Mouse (Mus musculus) hematopoietic stem cell, adult 5-6 weeks (primary cell): ENCODE measurements at regions not wholly inside any gene's neighbourhood (a gene's known extent, or its start where the extent isn't known, plus 50 kb on each side); places are given as distances from the start of the nearest gene placed in this dataset.

Experiments used
- ATAC-seq, 2 experiments: fragments of 125-278 bp in 1 of 2; replicated peaks in 1 of 2; 2 replicates each; pipeline ENCODE4 v1.8.0; 2016 to 2017; ENCODE audit warnings: inconsistent platforms in 2 of 2, mild to moderate bottlenecking in 2 of 2, moderate number of reproducible peaks in 2 of 2, low read depth in 1 of 2, moderate TSS enrichment in 1 of 2; ENCODE audit not compliant: low FRiP score in 2 of 2, poor library complexity in 2 of 2, severe bottlenecking in 2 of 2, insufficient read depth in 1 of 2, low TSS enrichment in 1 of 2

DNA sequence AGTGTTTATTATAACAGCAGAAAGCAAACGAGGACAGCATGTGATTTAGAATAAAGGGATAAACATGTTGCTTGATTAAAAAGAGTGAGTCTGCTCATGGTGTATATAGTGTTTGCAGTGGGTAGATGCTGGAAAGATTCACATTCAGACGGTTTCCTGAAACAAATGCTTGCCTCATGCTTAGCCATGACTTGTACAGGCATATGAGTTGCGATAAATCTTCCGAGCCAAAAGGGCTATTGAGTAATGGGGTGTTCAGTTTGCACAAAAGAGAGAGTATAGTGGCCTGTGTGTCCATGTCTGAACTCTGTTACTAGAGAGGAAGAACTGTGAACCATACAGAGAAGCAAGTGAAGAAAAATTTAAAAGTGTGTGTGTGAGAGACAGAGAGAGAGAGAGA lies 169.3 kb downstream of the Pten start:
- ATAC-seq: peak; percentile 46 to 48; a peak in 2 of 4 replicates

DNA sequence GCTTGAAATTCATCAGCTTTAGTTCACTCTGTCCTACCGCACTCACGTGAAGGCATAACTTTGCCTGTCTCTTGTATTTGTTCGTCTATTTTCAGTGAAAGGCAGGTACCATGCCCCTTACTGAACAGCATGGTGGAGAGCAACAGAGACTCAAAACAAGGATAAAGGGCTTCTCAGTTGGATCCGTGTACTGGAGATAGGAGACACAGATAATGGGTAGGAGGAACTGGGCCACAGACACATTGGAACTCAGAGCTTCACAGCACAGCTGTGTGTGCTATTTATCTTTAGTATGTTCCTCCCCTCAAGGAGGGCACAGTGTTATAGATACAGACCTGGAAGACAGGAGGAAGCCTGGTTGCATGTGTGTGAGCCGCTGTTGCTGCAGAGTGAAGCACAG lies 176.4 kb downstream of the Pten start:
- ATAC-seq: no peak

DNA sequence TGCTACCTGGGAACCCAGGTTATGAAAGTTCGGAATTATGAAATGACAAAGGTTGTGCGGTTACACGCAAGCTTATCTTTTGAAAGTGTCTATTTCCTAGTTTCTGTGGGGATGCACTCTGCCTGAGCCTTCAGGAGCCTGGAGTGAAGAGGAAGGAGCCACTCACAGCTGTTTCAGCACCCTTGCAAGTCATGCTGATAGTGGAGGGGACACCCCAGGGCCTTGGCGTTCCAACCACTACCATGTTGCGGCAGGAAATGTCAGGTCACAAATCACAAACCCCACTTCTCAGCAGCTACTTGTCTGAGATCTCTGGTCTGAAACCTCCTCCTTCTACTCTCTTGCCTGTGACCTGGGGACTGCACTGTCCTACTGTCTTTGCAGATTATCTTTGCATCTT lies 178.3 kb downstream of the Pten start:
- peak; percentile 93 to 98 for ATAC-seq

DNA sequence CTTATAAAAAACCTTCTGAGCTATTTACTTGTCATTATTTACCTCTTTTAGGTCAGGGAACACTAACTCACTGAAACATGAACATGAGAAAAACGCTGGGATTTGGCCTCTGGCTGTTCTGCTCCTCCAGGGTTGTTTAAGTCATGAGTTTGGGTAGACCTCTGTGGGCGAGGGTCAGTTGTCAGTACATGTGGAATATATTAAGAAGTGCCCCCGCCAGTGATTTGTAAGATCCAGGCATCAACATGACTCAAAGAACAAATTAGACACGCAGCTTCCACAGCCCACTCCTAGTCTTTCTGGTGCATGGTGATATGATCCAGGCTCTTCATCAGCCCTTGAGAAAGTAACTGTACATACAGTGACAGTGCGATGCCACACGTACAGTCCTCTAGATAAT lies 180.3 kb downstream of the Pten start:
- no peak for ATAC-seq

DNA sequence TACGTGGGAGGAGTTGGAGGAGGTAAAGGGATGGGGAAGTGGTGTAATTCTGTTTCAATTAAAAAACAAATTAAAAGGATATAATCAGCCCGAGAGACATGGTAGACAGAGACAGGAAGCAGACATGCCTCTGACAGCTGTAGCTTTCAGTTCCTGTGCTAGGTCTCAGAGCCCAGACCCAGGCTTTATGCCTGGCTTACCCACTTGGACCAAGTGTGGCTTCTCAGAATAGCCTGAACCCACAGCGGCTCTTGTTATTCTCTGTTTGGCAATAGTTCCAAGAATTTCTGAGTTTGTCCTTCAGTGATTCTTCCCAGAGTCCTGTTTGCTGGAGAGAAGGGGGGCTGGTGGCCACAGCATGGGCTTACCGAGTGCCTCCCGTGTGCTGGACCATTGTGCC lies 182.4 kb downstream of the Pten start:
- ATAC-seq: 0 out of 4 replicates have a peak, but pooled peaks of 1 of the 2 experiments have one; percentile 37

DNA sequence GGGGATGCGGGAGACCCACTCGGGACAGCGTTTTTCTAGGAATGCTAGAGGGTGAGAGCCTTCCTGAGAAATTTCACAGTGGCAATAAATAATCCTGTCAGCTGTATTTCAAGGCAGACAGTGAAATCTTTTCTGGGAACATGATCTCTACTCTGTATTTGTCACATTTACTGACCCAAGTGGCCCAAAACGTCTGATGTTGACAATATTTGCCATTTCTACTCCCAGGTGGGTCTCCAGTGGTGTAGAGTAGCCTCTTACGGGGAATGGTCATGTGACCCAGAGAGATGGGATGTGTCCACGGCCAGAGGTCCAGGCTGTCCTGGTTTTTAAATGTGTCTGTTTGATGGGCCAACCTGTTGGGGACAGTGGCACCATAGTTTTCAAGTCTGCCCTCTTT lies 183.5 kb downstream of the Pten start:
- ATAC-seq: no peak

DNA sequence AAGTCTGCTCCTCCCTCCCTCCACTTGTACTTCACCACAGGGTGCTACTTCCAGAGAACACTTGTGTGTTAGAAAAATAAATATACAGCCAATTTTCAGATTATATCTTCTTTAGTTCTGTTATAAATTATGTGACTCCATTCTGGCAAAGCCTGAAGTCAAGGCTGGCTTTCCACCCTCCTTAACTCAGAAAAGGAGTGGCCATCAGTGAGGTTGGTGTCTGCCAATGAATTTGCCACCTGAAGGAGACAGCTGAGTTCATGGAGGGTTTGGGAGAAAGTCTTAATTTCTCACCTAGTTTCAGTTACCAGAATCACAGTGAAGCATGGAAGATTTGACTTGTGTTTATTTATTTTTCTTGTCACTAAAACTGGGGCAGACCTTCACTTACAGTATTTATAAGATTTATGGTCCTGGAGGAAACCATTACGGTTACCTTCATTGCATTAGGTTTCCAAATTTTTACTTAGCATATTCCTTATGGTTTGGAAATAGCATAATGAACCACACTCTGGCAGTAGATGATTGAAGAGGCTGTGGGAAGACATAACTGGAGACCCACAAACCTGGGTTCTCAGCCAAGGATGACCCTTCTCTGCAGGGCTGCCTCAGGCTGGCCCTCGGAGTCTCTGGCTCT lies 186.4 kb downstream of the Pten start:
- ATAC-seq: no peak

DNA sequence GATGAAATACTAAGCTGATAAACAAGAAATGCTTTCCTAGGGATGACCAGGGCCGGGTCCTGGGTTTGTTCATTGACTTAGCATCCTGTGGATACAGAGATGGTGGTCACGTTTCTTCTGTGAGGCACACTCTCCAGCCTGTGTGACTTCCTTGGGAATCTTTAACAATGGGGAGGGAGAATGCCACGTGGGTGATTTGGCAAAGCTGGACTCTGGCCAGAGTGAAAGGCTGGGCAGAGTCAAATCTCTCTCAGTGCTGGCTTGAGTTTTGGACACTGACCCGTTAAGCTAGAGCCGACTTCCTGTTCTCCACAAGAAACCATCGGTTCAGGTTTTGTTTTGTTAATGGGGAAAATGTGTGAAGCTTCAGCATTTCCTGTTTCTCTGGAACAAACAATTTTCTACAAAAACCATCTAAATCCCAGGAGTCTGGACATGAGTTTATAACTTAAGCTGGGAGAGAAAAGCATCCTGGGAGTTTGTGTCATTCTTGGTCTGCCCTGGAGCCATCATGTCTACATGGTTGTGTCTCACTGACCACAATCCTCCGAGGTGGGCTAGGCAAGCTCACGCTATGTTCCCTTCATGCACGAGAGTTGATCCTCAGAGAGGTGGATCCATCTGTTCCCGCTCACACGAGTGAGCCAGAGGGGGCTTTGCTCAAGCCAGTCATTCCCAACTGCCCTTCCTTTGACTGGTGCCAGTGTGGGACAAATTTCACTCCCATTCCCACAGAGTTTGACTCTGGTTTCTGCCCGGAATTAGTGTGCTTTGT lies 190.0 kb downstream of the Pten start:
- ATAC-seq: no peak

DNA sequence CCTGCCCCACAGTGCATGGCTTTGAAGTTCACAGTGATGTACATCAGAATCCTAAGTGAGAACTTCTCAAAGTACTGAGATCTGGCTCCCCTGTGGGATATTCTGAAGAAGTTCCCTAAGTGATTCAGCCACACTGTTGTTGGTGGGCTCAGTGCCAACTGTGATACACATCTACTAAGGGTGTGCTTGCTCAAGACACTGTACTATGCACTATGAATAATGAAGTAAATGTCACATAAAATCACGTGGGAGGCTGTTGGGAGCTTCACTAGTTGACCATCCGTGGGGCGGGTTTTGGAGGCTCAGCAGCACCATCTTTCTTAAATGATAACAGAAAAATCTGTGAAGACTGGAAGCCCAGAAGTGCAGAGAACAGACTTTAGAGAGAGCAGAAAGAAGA lies 193.0 kb downstream of the Pten start:
- no peak for ATAC-seq

DNA sequence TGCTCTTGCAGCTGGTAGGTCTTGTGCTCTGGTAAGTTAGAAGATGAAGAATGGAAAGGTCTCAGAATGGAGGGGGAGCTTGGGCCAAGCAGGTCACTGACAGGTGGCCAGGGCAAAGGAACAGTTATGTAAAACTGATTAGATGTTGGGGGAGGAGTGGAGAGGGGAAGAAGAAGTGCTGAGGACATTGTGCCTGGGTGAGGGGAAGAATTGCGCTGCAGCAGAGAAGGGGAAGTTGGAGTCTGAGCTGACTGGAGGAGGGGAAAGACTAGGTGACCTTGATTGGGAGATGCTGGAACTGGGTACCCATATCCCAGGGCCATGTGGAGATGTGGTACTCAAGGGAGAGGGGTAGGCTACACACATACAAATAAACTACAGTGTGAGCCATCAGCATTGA lies 193.5 kb downstream of the Pten start:
- peak; percentile 65 to 68 for ATAC-seq

DNA sequence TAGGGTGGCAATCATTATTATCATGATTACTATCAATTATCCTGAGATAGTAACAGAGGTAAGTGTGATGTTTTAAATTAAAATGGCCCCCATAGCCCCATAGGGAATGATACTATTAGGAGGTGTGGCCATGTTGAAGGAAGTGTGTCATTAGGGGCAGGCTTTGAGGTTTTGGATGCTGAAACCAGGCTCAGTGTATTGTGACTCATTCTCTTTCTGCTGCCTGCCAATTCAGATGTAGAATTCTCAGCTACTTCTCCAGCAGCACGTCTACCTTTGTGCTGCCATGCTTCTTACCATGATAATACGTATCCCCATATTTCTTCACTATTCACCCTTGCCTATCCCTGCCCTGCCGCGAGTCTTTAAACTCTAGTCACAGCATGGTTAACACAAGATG lies 195.1 kb downstream of the Pten start:
- ATAC-seq: no peak

DNA sequence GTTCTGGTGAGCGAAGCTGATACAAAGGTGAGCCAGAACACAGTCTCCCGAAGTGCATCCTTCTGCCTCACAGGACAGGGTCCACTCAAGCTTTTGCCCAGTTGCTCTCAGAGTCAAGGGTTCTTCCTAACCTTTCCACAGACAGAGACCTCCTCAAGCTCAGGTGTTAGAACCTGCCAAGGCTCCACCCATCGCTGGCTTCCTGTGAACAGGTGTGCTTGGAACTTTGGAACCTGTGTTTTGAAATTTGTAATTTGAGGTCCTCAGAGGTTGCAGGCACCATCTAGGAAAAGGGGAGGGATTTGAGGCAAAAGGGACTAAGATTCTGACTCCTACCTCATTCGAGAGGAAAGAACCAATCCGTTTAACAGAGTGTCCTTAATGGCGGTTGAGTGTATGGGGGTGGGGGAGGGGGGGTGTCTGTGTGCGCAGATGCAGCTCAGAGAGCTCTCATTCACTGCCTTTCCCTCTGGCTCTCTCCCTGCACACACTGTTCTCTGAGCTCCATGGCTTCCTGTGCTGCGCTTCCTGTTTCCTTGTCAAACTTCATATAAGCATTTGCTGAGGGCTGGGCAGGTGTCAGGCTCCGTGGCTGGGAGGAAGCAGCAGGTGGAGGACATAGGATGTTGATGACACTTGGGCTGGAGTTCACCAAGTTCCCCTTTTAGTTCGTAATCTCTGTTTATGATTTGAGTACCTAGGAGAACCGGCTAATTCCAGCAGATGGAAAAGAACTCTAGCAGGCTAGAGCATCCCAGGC lies 195.8 kb downstream of the Pten start:
- peak; percentile 78 to 81 for ATAC-seq

DNA sequence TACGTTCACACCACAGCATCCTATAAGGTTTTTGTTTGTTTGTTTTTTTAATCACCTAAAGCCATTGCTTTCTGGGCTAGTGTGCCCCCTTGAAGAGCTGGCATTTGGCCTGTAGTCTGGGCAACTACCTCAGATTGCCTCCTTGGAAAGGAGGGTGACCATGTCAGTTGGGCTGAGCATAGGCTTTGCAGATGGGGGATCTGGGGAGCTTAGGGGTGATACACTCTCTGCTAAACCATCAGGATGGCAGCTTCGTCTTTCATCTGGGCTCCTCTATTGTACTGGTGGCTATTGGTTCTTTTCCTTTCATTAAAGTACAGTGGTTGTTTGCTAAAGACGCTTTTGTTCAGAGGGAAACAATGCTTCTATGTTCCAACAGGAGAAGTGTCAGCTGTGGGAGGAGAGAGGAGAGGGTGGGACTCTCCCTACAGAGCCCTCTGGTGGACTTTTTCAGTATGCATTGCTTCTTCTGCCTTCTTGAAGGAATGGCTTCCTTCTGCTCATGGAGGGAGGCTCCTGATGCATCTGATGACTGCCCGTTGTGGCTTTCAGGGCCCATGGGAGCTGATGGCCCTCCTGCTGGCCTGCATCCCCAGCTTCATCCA lies 196.8 kb downstream of the Pten start:
- peak; percentile 27 to 39; a peak in 2 of 4 replicates for ATAC-seq

DNA sequence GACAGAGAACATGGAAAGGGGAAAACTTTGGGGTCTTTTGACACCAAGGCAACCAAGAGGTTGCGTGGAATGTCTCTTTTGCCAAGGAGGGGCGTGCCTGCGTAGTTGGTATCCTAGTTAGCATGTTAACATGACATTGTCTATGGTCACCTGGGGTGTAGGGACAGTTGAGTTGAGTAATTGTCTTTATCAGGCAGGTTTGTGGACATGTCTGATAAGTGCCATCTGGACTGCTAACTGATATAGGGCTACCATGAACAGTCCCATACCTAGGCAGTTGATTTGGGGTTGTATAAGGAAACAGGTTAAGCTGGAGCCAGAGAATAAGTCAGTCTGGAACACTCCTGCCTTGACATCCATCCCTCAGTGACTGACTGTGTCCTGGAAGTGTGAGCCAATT lies 197.6 kb downstream of the Pten start:
- no peak for ATAC-seq

DNA sequence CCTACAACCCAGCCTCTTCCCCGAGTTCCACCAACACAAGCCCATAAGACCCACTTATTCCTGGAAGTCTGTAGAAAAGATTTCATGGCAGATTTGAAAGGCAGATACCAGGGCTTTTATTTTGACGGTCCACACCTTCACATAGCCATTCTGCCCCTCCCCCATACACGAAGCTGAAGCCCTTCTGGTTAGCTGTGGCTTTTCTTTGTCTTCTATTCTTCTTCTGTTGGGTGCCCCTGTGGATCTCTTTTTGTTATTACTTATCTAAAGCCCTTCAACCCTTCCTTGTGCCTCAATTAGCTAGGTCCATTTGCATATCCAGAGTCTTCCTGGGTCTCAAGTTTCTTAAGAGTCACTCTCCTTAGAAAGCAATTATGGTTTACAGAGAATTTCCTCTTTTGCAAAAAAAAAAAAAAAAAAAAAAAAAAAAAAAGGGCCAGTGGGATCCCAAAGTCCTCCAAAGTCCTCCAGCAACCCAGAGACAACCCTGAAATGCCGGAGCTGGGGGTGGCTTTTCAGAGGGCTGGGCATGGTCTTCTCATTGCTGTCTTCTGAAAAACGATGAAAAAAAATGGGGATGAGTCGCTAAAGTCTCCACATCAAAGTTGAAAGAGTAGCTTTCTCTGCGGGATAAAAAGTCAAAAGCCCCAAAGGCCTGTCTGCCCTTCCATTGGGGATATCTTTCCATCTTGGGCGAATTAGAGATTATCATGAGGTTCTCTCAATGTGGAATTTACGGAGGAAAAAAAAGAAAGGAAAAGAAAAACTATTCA lies 199.0 kb downstream of the Pten start:
- ATAC-seq: no peak

DNA sequence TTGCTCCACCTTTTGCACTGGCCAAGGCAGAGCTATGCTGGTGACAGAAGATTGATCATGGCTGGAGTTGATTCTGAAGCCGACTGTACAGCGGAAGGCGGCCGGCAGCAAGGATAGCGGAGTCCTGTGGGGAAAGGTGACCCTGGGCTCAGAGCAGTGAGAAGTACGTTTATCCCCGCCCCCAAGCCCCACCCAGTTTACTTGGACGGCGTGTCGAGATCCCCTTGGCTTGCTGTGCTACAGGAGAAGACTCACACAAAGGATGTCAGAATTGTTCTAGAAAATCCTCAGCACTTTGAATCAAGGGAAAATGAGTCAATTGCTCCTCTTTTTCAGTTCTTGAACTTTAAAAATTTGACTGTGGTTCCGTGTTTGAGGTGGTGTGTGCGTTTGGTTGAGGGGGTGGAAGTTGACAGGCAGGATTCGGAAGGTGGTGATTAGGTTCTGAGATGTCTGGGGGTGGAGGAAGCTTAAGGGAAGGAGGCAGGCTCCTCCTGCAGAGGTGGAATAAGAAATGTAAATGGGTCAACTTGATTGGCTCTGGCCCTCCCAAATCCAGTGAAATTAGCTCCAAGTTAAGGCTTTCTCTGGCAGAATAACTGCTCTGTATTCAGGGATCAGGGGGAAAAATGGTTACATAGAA lies 199.7 kb downstream of the Pten start:
- ATAC-seq: 0 out of 4 replicates have a peak, but pooled peaks of 1 of the 2 experiments have one; percentile 9

DNA sequence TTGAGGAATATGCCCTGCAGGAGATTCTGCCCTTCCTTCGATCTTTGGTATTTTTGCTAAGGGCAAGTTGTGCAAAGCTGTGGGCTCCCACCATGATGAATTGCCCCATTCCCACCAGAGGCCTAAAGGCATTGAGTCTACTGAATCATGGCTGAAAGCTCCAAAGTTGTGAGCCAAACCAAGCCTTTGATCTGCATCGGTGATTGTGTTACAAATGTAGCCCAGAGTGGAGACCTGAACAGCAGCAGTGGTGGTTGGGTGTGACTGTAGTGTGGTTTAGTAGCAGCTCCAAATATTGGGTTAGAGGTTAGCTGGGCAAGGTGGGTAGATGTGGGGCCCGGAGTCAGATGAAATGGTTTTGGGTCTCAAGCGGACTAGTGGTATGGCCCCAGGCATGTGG lies 201.0 kb downstream of the Pten start:
- ATAC-seq: no peak
